Mouse (Mus musculus): ENCODE results near the gene Ahnak2.
A peak's percentile ranks its signal among the peaks of the same experiment; 100 is the strongest.

DNA sequence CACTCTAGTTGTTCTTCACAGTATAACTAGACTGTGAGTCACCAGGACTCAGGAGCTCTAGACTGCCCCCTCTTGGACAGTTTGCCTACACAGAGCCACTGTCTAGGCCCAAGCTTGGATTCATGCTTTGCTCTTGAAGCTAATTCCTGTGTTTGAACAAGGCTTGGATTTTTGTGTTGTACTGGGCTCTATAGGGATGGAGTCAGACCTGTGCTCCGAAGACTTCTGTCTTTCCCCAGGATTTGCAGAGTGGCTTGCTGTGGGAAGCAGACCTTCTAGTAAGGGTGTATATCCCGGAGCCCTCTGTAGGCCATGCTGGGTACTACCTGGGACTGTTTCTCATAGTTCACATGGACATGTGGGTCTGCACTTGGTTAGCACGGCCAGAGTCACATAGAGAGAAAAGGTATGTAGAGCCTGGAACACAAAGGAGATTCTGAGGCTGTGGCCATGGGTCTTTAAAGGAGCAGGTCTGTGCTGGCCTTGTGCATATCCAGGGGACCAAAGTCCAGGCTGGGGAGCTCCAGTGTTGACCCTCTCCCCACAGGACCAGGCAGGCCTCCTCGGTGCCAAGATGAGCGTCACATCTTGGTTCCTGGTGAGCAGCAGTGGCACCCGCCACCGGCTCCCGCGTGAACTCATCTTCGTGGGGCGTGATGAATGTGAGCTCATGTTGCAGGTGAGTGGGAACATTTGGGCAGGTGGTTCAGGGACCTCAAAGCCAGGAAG lies 78.2 kb downstream of the Ahnak2 start:
- TF ChIP-seq CTCF (IDR thresholded peaks at IDR 0.05; ENCODE audit: low read depth, low read length) (peak; percentile 38; the same call in 1 of the 2 replicates), POLR2A (IDR thresholded peaks at IDR 0.05; ENCODE audit: extremely low read depth, insufficient read depth, low read length) (no peak)

All from liver, adult 2 months (tissue).